Mouse (Mus musculus): ENCODE data around the gene Zfp986. TPM values are rescaled to one million over a fixed set of nuclear protein-coding genes. Genes with fewer than 3 reads are reported as not detected.
"Not testable (repeated sequence)": the region's sequence is repeated elsewhere in the genome, so short reads cannot be mapped to it uniquely, and the experiment has no call there.

The Zfp986 gene
- polyA plus RNA-seq (2012; rRNA removed): 0.67 and 0.70 TPM in 2 replicates

GRCm38 (mm10) chr4:145868494-145868893, at the start of gene Zfp986:
Zfp986 (plus strand) TSS chr4:145868794.
- DNase-seq (ENCODE audit: extremely low spot score in 1 of 2, low spot score in 1 of 2): not testable (repeated sequence)

- not testable (repeated sequence) for DNase-seq (ENCODE audit: extremely low spot score in 1 of 2, low spot score in 1 of 2)
Measured at GRCm38 (mm10) chr4:145819946-145820345, 48.6 kb upstream of the Zfp986 start.

- not testable (repeated sequence) for DNase-seq (ENCODE audit: extremely low spot score in 1 of 2, low spot score in 1 of 2)
Measured at GRCm38 (mm10) chr4:145825606-145826005, 43.0 kb upstream of the Zfp986 start.

GRCm38 (mm10) chr4:145831328-145832062, 37.1 kb upstream of the Zfp986 start:
- DNase-seq (ENCODE audit: extremely low spot score in 1 of 2, low spot score in 1 of 2): not testable (repeated sequence)

GRCm38 (mm10) chr4:145836300-145836862, 32.2 kb upstream of the Zfp986 start:
- not testable (repeated sequence) for DNase-seq (ENCODE audit: extremely low spot score in 1 of 2, low spot score in 1 of 2)

- not testable (repeated sequence) for DNase-seq (ENCODE audit: extremely low spot score in 1 of 2, low spot score in 1 of 2)
Measured at GRCm38 (mm10) chr4:145836863-145837440, 31.6 kb upstream of the Zfp986 start.

- DNase-seq (ENCODE audit: extremely low spot score in 1 of 2, low spot score in 1 of 2): not testable (repeated sequence)
Measured at GRCm38 (mm10) chr4:145846793-145847192, 21.8 kb upstream of the Zfp986 start.

GRCm38 (mm10) chr4:145848183-145848890, 20.3 kb upstream of the Zfp986 start:
- not testable (repeated sequence) for DNase-seq (ENCODE audit: extremely low spot score in 1 of 2, low spot score in 1 of 2)

GRCm38 (mm10) chr4:145848891-145849214, 19.7 kb upstream of the Zfp986 start:
- not testable (repeated sequence) for DNase-seq (ENCODE audit: extremely low spot score in 1 of 2, low spot score in 1 of 2)

GRCm38 (mm10) chr4:145851421-145851820, 17.2 kb upstream of the Zfp986 start:
- DNase-seq (ENCODE audit: extremely low spot score in 1 of 2, low spot score in 1 of 2): not testable (repeated sequence)

- DNase-seq (ENCODE audit: extremely low spot score in 1 of 2, low spot score in 1 of 2): not testable (repeated sequence)
Measured at GRCm38 (mm10) chr4:145863872-145864271, 4.7 kb upstream of the Zfp986 start.

Other genes starting within 250 kb of the Zfp986 start
- not detected in 2 replicates for gene Zfp980, start 198.1 kb upstream of the Zfp986 start, polyA plus RNA-seq (2012; rRNA removed)
- gene Zfp987, start 228.5 kb downstream of the Zfp986 start, polyA plus RNA-seq (2012; rRNA removed): not detected in 2 replicates

Measured in frontal cortex, adult 2 months (tissue).